Comparison of ENCODE assay signal across 9 mouse cellular contexts in genomic region chr5:117118850-117119249, GRCm38 (mm10). TPM values are rescaled to one million over a fixed set of nuclear protein-coding genes. Genes with fewer than 3 reads are reported as not detected.
DNase-seq lines count a peak whose midpoint lies in the region; ATAC-seq and TF ChIP-seq lines count a peak whose summit lies in the region.
"Had no signal": no experiment of that assay in that cellular context is flagged by ENCODE, and none has a peak within 500 bp of the region (broad histone marks: within the 10 kb centered on the region; RNA-seq: fewer than 3 reads in every experiment).

No protein-coding gene starts in this region.

- no peak for ATAC-seq in heart, embryonic 12.5 days (ENCODE audit: insufficient number of reproducible peaks, low FRiP score)
- no peak for ATAC-seq in liver, embryonic 16.5 days (ENCODE audit: low read depth)

- H3K4me3 ChIP-seq in heart, embryonic 12.5 days: 0 out of 2 replicates have a peak overlapping the region, but pooled peaks have one; percentile 81
- H3K4me3 ChIP-seq in embryonic facial prominence, embryonic 10.5 days: peak overlapping the region; percentile 88
- H3K4me3 ChIP-seq in liver, embryonic 16.5 days (ENCODE audit: low read depth, low read length): peak overlapping the region; percentile 31
- no peak overlapping the region for H3K4me3 ChIP-seq in layer of hippocampus, adult 2 months

- H3K27me3 ChIP-seq in heart, embryonic 12.5 days (replicated peaks): 0 out of 2 replicates have a peak, but pooled peaks cover 2% of the 10 kb centered on the region
- peaks cover 27% of the 10 kb centered on the region for H3K27me3 ChIP-seq in embryonic facial prominence, embryonic 10.5 days (replicated peaks; ENCODE audit: low read depth, poor library complexity, severe bottlenecking)
- no peaks in the 10 kb centered on the region for H3K27me3 ChIP-seq in liver, embryonic 16.5 days (ENCODE audit: control insufficient read depth, insufficient read depth, low read depth, low read length)

- WGBS in heart, embryonic 12.5 days: 70% methylated on average over 8 of the region's 8 CpGs
- WGBS in embryonic facial prominence, embryonic 10.5 days: 63% methylated on average over 8 of the region's 8 CpGs
- WGBS in liver, embryonic 16.5 days (ENCODE audit: insufficient replicate concordance): 21% methylated on average over 8 of the region's 8 CpGs

- no peaks in the 10 kb centered on the region for H3K9me3 ChIP-seq in heart, embryonic 12.5 days (replicated peaks)
- no peaks in the 10 kb centered on the region for H3K9me3 ChIP-seq in embryonic facial prominence, embryonic 10.5 days
- no peaks in the 10 kb centered on the region for H3K9me3 ChIP-seq in liver, embryonic 16.5 days (replicated peaks; ENCODE audit: control insufficient read depth, low read length)

- no peak for DNase-seq in heart, postnatal 36 days
- DNase-seq in embryonic facial prominence, embryonic 10.5 days (ENCODE audit: low spot score): no peak
- peak; percentile 73 for DNase-seq in kidney, adult 18-20 months
- DNase-seq in right cerebral cortex, postnatal 10 days (ENCODE audit: low spot score in 2 of 2): no peak
- no peak for DNase-seq in layer of hippocampus, adult 2 months (ENCODE audit: low spot score in 2 of 2)
- no peak for DNase-seq in right cerebral cortex, adult 2 months (ENCODE audit: low spot score in 2 of 2)
- DNase-seq: adrenal gland, postnatal 25 days had no signal

- no peak overlapping the region for H3K9ac ChIP-seq in heart, embryonic 12.5 days
- peak overlapping the region; percentile 10 for H3K9ac ChIP-seq in liver, embryonic 16.5 days (ENCODE audit: low read depth, low read length)

- TF ChIP-seq CTCF in layer of hippocampus, adult 2 months (conservative IDR thresholded peaks at IDR 0.05): no peak

- intact Hi-C loops in heart, postnatal 36 days (cut with DNase I): loop anchor here (2.0 to 5.0 kb wide), 5 partner anchors 168 to 290 kb away; partner anchors contain the start of genes Pebp1, Rfc5 and Wsb2

- H3K4me2 ChIP-seq in heart, embryonic 12.5 days: peak overlapping the region; percentile 33
- H3K4me2 ChIP-seq in liver, embryonic 16.5 days (ENCODE audit: low read depth, low read length): peak overlapping the region; percentile 77

- no peak overlapping the region for H3K27ac ChIP-seq in heart, embryonic 12.5 days (ENCODE audit: poor library complexity, severe bottlenecking)
- no peak overlapping the region for H3K27ac ChIP-seq in embryonic facial prominence, embryonic 10.5 days (replicated peaks)
- H3K27ac ChIP-seq in liver, embryonic 16.5 days (ENCODE audit: low read length): peak overlapping the region; percentile 92
- no peak overlapping the region for H3K27ac ChIP-seq in layer of hippocampus, adult 2 months

- H3K4me1 ChIP-seq in heart, embryonic 12.5 days (replicated peaks): peaks cover 22% of the 10 kb centered on the region
- peaks cover 41% of the 10 kb centered on the region for H3K4me1 ChIP-seq in embryonic facial prominence, embryonic 10.5 days
- H3K4me1 ChIP-seq in liver, embryonic 16.5 days (ENCODE audit: control insufficient read depth, low read depth, low read length): peaks cover 51% of the 10 kb centered on the region

- H3K36me3 ChIP-seq in heart, embryonic 12.5 days: no peaks in the 10 kb centered on the region
- H3K36me3 ChIP-seq in embryonic facial prominence, embryonic 10.5 days (replicated peaks): peaks cover under 1% of the 10 kb centered on the region
- no peaks in the 10 kb centered on the region for H3K36me3 ChIP-seq in liver, embryonic 16.5 days (ENCODE audit: control insufficient read depth, insufficient read depth)

RNA-seq across cellular contexts. Expression of gene Taok3, which starts 1.1 kb away (rescaled TPM):
- polyA plus RNA-seq in heart, embryonic 12.5 days (2016; fragmentation: Nextera tagmentation; extraction: Ambion mirVana): 11.6 and 13.3 TPM in 2 replicates
- 1 to 10 TPM; 7.7 to 8.2 TPM for total RNA-seq in heart, postnatal 36 days (2021)
- polyA plus RNA-seq in embryonic facial prominence, embryonic 10.5 days (2016; fragmentation: Nextera tagmentation; extraction: Ambion mirVana): 8.1 TPM in 2 replicates
- 39.9 and 41.8 TPM in 2 replicates for polyA plus RNA-seq in liver, embryonic 16.5 days (2015; fragmentation: Nextera tagmentation; extraction: Ambion mirVana)
- total RNA-seq in layer of hippocampus, adult 2 months (2021): 10 to 100 TPM; 57.0 to 60.8 TPM

RNA-seq across cellular contexts. Expression of gene Suds3, which starts 2.9 kb away (rescaled TPM):
- 74.4 and 75.2 TPM in 2 replicates for polyA plus RNA-seq in heart, embryonic 12.5 days (2016; fragmentation: Nextera tagmentation; extraction: Ambion mirVana)
- 10 to 100 TPM; 89.7 to 97.2 TPM for total RNA-seq in heart, postnatal 36 days (2021)
- 74.6 and 76.4 TPM in 2 replicates for polyA plus RNA-seq in embryonic facial prominence, embryonic 10.5 days (2016; fragmentation: Nextera tagmentation; extraction: Ambion mirVana)
- polyA plus RNA-seq in liver, embryonic 16.5 days (2015; fragmentation: Nextera tagmentation; extraction: Ambion mirVana): 24.1 and 26.6 TPM in 2 replicates
- 100 to 1,000 TPM; 112 to 130 TPM for total RNA-seq in layer of hippocampus, adult 2 months (2021)
